Mouse (Mus musculus): ENCODE data around the gene Etnppl.
A peak's percentile ranks its signal among the peaks of the same experiment; 100 is the strongest.

Etnppl gene

GRCm38 (mm10) chr3:130617439-130617898 lies at the start of gene Etnppl:
Etnppl (plus strand) TSS chr3:130617448.
- DNase-seq (ENCODE audit: low read depth), result no peak

GRCm38 (mm10) chr3:130568331-130569095 lies 48.7 kb upstream of the Etnppl start:
- no peak for DNase-seq (ENCODE audit: low read depth)

DNA sequence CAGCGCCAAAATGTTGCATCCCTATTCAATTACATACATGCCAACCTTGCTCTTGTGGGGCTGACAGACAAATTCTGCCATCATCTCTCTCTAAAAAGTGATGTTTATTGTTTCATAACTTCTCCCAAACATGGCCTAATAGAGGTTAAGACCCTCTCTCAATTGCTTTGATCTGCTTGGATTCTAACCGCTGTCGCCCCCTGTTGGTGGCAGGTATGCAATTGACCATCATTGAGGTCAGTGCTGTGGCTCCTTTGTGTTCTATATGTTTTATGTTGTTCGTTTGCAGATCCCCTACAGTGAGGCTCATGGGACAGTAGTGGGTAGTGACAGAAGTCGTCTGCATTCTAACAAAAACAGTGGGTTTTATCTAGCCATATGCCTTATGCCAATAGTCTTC lies 44.0 kb upstream of the Etnppl start:
- no peak for DNase-seq (ENCODE audit: low read depth)

DNA sequence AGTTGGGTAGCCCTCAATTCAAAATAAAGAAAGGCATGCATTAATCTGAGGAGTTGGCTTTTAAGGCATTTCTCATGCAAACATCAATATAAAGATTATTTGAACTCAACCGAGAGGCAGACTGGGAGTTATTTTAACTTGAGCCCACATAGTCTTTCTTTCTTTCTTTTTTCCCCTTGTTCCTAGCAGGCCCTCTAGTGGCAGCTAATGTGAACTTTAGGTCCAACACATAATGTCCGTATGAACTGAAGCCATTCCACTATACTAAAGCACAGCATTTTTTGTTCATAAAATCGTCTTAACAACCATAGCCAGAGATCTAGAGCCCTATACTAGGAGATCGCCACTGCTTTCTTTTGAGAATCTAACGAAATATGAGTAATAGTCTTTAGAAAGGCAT lies 42.6 kb upstream of the Etnppl start:
- DNase-seq (ENCODE audit: low read depth), result peak; percentile 43

- DNase-seq (ENCODE audit: low read depth), result peak; percentile 41
These were observed 40.6 kb upstream of the Etnppl start for GRCm38 (mm10) chr3:130576683-130577082.

DNA sequence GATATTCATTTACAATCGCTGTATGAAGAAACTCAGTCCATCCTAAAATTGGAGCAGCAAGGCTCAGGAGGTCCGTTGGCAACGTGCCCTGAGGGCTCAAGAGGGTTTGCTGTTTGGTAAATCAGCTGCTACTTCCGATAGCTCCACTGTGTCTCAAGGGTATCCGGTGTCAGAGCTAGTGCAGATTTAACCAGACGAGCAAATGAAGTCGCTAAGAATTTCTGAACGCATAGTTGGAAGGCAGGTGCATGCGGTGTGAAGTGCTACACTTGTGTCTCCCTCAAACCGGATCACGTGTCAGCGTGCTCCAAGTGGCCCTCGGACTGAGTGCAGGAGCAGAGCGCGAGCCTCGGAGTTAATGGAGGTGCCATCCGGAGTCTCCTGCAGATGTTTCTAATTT lies 37.7 kb upstream of the Etnppl start:
- DNase-seq (ENCODE audit: low read depth), result no peak

DNA sequence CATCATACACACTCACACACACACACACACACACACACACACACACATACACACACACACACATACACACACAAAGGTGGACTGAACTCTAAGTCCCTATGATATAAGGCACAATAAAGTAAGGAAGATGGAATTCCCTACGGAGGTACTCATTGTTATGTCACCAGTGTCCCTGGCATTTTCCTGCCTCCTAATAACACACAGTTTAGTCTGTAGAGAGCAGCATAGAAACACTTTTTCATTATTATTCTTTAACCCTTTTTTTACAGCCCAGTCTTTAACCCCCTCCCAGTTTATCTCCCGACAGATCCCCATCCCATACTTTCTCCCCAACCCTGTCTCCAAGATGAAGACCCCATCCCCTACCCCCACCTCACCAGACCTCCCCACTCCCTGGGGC lies 35.7 kb upstream of the Etnppl start:
- DNase-seq (ENCODE audit: low read depth), result no peak

- DNase-seq (ENCODE audit: low read depth), result no peak
These were observed 34.2 kb upstream of the Etnppl start for GRCm38 (mm10) chr3:130582903-130583664.

DNA sequence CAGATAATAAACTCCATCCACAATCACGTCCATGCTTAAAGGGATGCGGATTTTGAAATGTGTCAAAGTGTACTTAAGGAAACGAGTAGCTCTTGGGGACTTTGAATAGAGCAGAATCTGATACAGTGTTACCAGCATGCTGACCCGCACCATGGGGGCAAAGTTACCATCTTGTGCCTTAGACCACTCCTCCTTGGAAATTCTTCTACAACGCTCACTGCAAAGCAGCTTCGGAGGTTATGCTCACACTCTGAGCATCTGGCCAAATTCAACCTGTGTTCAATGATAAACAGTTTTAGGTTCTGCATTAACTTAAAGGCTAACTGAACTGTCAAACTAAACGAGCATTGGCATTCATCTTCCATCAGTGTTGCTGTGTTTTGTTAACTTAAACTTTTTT lies 33.2 kb upstream of the Etnppl start:
- DNase-seq (ENCODE audit: low read depth), result no peak

- no peak for DNase-seq (ENCODE audit: low read depth)
These were observed 22.2 kb upstream of the Etnppl start for GRCm38 (mm10) chr3:130595050-130595449.

- DNase-seq (ENCODE audit: low read depth), result no peak
These were observed 15.8 kb upstream of the Etnppl start for GRCm38 (mm10) chr3:130601491-130601890.

GRCm38 (mm10) chr3:130607924-130608323 lies 9.3 kb upstream of the Etnppl start:
- peak; percentile 5 for DNase-seq (ENCODE audit: low read depth)

GRCm38 (mm10) chr3:130614444-130614843 lies 2.8 kb upstream of the Etnppl start:
- no peak for DNase-seq (ENCODE audit: low read depth)

- no peak for DNase-seq (ENCODE audit: low read depth)
These were observed 1.6 kb upstream of the Etnppl start for GRCm38 (mm10) chr3:130615625-130616024.

DNA sequence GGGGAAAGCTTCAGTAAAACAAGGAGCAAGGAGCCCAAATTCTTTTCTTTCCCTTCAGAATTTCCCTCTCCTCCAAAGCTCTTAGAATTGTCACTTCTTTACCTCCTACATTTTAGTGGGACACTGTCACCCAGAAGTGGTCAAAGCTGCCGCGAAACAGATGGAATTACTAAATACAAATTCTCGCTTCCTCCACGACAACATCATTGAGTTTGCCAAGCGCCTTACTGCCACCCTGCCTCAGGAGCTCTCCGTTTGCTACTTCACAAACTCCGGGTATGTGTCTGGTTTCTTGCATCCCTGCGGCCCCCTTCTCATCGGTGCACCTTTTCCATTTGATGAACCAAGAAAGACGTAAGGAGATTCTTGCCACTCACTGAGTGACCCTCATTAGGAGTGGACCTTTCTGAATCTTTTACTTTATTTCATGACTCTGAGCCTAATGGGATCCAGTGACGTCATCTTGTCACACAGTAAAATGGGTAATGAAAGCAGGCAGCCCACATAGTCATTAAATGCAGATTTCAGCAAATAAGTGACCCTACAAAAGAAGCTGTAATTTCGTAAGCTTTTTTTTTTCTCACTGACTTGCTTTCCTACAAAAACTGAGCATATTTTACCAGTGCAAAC lies 3.4 kb downstream of the Etnppl start:
- no peak for DNase-seq (ENCODE audit: low read depth)

DNA sequence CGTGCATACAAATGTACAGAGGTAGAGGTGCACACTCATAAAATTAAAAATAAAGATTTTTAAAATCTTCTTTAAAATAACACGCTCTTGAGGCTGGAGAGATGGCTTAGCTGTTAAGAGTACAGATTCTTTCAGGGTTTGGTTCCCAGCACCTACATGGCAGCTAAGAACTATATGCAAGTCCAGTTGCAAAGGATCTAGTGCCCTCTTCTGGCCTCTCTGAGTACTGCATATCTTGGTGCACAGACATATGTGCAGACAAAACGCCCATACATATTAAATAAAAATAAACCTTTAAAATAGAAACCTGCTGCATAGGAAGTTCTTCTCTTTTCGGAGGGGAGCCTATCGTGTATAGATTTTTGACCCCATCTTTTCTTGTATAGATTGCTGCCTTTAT lies 11.1 kb downstream of the Etnppl start:
- peak; percentile 37 for DNase-seq (ENCODE audit: low read depth)

- no peak for DNase-seq (ENCODE audit: low read depth)
These were observed 16.6 kb downstream of the Etnppl start for GRCm38 (mm10) chr3:130633859-130634258.

GRCm38 (mm10) chr3:130646110-130646810 lies 29.0 kb downstream of the Etnppl start:
- DNase-seq (ENCODE audit: low read depth), result no peak

DNA sequence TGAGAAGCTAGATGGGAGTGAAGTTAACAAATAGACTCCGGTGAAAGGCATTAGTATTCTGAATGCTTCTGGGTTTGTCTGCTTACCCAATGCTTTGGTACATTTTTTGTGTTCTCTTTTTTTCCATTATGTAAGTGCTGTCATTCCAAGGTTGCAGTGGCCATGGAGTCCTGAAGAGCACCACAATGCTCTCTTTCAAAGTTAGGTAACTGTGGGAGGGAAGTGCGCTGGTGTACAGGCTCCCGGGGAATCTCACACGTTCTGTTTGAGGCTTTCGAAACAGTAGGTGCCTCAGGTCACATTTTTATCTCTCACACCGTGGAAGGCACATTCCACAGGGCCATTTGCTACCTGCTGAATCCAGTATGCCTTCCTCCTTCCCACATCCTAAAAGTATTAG lies 32.3 kb downstream of the Etnppl start:
- no peak for DNase-seq (ENCODE audit: low read depth)

- no peak for DNase-seq (ENCODE audit: low read depth)
These were observed 43.4 kb downstream of the Etnppl start for GRCm38 (mm10) chr3:130660619-130661018.

DNA sequence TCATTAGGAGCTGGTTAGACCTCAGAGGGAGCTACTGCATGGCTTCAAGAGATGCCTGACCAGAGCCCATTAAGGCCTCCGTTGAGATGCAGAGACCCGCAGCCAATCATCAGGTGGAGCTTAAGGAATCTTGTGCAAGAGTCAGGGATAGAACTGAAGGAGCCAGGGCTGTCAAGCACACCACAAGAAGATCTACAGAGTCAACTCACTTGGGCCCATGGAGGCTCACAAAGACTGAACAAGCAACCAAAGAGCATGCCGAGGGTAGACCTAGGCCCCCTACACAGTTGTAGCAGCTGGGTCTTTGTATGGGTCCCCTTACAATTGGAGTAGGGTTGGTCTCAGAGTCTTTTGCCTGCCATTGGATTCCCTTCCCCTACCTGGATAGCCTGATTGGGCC lies 45.2 kb downstream of the Etnppl start:
- no peak for DNase-seq (ENCODE audit: low read depth)

DNA sequence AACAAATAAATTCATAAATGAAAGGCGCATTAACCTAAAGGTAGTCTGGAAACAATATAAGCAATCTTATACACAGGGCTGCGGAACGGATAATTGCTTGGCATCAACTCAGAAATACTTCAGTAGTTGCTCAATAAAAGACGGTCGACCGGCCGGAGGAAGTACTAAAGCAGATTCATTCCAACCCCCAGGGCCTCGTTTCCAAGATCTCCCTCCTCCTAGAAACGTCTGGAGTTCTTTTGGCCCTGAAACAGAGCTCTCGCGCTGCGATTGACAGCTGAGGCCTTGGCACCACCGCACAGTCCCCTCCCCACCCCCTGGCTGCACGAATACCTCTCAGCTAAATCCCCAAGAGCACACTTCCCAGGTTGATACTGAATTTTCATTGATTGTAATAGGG lies 54.0 kb downstream of the Etnppl start:
- DNase-seq (ENCODE audit: low read depth), result no peak
